Mouse (Mus musculus) splenic B cell, adult 2 months (primary cell): ENCODE data around the gene Tlr9.

ENCODE experiments used
- DNase-seq: peaks from one replicate; pipeline ENCODE4 v3.0.0-alpha.2; 2011; ENCODE audit warnings: low read depth, low spot score
- H3K27me3 ChIP-seq: 2 replicates; pipeline ENCODE4 v1.6.1; 2012; ENCODE audit warnings: mild to moderate bottlenecking, low read length, moderate library complexity, mixed read lengths; ENCODE audit not compliant: control insufficient read depth, poor library complexity, insufficient read depth, severe bottlenecking
- H3K36me3 ChIP-seq: 2 replicates; pipeline ENCODE4 v1.6.1; 2012; ENCODE audit warnings: mild to moderate bottlenecking, low read length, moderate library complexity, mixed read lengths; ENCODE audit not compliant: control insufficient read depth, poor library complexity, insufficient read depth, severe bottlenecking

The Tlr9 gene

GRCm38 (mm10) chr9:106197081-106197713 lies 25.2 kb upstream of the Tlr9 start:
- Histone ChIP-seq H3K36me3 (no peaks in the 10 kb centered on the region; the same call in none of the 2 replicates), H3K27me3 (no peaks in the 10 kb centered on the region)
- peak; percentile 74 for DNase-seq

DNA sequence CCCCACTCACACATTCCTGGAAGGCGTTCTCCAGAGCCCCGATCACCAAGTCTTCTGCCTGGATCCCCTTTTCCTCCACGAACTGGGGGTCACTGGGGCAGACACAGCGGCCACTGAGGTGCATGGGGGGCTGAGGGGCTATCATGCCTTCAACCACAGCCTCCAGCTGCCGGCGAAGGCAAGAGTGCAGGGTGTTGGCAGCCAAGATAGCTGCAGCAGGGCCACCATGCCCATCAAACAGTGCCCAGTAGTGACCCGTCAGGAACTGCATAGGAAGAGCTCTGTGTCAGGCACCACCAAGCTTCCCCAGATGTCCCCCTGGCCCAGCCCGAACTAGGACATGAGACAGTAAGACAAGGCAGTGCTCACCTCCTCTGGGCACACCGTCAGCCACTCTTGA lies 24.7 kb upstream of the Tlr9 start:
- Histone ChIP-seq H3K27me3 (no peaks in the 10 kb centered on the region), H3K36me3 (no peaks in the 10 kb centered on the region; the same call in none of the 2 replicates)
- DNase-seq = no peak

DNA sequence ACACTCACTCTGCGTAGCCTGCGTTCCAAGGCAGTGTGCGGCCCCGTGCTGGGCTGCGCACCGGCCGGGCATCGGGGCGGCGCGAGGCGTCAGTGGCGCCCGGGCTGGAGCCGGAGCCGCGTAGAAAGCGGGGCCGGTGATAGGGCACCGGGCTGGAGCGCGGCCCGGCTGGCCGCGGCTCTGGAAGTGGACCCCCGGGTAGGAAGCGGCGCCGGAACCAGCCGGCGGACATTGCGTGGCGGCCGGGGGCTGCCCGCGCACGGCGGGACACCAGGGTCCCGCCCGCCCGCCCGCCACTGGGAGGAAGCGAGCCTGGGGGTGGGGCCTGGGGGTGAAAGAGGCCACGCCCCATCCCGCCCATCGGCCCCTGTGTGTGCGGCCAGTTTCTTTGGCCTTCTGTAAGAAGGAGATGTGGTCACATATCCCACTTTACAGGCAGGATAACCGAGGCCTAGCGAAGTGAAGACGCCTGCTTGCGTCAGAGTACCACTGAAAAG lies 23.4 kb upstream of the Tlr9 start:
- DNase-seq = peak; percentile 77
- Histone ChIP-seq H3K27me3 (no peaks in the 10 kb centered on the region), H3K36me3 (no peaks in the 10 kb centered on the region; the same call in none of the 2 replicates)

DNA sequence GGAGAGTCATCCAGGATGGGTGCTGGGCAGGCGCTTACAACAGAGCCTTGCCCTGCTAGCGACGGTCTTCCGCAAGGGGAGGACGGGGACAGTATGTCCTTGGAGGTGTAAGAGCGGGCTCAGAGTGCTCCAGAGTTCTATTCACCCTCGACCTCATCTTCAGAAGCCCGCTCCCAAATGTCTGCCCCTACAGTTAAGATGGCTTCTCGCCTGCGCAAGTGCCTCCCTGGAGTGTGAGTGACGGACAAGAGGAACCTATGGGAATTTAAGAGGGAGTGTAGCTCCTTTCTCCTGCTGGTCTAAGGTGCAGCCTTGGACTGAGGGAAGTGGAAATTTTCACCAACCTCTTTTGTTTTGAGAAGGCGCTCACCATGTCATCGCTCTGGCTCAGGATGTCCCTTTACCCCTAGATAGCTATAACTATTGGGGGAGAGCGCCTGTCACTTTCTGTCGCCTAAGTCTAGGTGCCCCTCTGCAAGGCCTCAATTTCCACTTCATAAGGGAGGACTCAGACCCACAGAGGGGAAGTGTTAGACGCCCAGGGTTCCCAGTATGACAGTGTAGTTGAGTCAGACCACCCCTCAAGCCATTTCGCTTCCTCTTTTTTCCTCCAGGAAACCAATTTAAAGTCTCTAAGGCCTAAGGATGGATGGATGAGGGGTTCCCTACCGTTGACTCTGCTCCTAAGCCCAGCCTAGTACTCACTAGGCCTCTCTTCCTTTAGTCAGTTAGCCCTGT lies 22.7 kb upstream of the Tlr9 start, which contains the start of gene Ppm1m:
Ppm1m (minus strand) TSS at position 212 of the 738 bp plus-strand sequence.
- Histone ChIP-seq H3K27me3 (no peaks in the 10 kb centered on the region), H3K36me3 (no peaks in the 10 kb centered on the region; the same call in none of the 2 replicates)
- DNase-seq = peak; percentile 40

DNA sequence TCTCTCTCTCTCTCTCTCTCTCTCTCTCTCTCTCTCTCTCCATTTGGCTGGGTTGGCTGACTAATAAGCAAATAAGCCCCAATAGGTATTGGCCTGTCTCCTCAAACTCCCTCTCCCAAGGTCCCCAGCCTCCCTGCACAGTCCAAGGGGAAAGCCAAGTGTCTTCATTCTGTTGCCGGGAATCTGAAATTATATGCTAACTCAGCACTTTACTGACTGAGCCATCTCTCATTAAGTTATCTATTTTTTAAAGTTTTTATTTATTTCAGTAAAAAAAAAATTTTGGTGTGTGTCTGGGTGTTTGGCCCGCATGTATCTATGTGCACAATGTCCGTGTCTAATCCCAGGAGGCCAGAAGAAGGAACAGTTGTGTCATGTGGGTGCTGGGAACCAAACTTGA lies 20.5 kb upstream of the Tlr9 start:
- no peak for DNase-seq
- no peaks in the 10 kb centered on the region for H3K27me3 ChIP-seq
- no peaks in the 10 kb centered on the region; the same call in none of the 2 replicates for H3K36me3 ChIP-seq

DNA sequence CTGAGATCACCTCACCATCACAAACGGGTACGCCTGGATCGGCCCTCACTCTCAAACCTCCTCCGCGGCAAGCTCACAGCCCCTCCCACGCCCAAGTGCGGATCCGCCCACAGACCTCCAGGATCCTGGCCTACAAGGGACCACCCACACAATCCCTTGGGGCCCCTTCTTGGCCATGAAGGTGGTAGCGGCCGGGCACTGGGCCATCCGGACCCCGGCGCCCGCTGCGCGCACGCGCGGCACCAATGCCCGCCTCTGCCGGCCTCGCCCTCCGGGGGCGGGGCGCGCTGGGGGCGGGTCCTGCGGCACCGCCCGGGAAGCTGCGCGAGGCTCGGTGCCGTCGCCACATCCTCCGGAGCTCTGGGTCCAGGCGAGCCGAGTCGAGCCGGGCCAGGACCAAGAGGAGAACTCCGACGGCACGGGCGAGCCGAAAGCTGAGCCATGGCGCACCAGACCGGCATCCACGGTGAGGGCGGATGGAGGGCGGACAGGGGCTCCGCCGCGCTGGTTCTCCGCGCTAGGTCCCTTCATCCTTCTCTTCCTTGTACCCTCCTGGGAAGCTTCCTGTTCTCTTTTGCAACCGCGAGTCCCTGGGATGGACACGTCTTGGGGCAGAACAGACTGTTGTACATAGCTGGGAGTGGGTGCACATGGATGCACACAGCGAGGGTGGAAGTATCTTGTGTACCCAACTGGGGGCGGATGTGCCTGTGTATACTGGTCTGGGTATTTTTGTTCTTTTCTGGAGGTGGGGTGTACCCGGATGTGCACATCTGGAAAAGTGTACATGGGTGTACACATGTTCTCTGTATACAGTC lies 19.4 kb upstream of the Tlr9 start, which contains the start of gene Twf2:
Twf2 (plus strand) TSS at position 290 of the 818 bp plus-strand sequence.
- no peaks in the 10 kb centered on the region for H3K27me3 ChIP-seq
- H3K36me3 ChIP-seq = no peaks in the 10 kb centered on the region; the same call in none of the 2 replicates
- DNase-seq = peak; percentile 93

GRCm38 (mm10) chr9:106203990-106204851 lies 18.2 kb upstream of the Tlr9 start:
- Histone ChIP-seq H3K36me3 (peaks cover 3% of the 10 kb centered on the region), H3K27me3 (no peaks in the 10 kb centered on the region)
- peak; percentile 53 for DNase-seq

DNA sequence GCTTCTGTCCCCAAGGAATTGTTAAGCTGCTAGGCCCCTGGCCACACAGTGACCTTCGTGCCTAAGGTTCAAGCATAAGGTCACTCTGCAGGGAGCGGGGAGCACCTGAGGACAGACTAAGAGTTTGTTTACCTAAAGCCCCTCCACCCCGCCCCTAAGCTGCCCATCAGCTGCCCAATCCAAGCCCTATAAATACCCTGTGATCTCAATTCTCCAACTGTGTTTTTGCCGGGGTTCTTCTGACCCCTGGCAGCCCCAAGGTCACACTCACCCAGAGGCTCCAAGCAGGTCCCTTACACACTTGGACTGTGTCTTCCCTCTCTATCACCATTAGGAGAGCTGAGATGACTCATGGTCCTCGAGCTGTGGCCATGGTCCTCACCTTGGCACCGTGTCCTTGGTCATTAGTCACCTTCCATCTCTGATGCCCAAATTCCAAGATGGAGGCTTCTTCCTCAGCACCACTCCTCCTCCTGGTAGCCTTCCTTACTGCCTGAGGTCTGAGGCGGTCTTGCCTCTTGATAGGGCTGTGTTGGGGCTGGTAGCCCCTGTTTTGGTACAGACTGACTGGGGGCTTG lies 16.6 kb upstream of the Tlr9 start:
- Histone ChIP-seq H3K36me3 (peaks cover 3% of the 10 kb centered on the region), H3K27me3 (no peaks in the 10 kb centered on the region)
- no peak for DNase-seq

DNA sequence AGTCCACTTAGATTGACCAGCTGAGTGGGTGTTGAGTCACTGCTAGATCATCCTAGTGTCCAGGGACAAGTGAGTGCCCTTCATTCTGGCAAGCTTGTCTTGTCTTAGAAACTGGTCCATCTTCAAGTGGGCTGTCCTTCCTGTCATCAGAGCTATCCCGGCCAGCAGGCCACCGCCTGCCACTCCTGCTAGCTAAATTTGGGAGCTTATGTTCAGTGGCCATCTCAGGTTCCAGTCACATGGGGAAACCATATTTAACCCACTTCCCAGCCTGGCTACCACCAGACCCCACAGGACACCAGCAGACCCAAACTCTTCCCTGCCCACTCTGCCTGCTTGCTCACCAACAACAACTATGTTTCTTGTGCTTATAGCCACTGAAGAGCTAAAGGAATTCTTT lies 15.9 kb upstream of the Tlr9 start:
- H3K27me3 ChIP-seq = no peaks in the 10 kb centered on the region
- no peak for DNase-seq
- peaks cover 3% of the 10 kb centered on the region for H3K36me3 ChIP-seq

GRCm38 (mm10) chr9:106208181-106208580 lies 14.2 kb upstream of the Tlr9 start:
- no peak for DNase-seq
- Histone ChIP-seq H3K36me3 (peaks cover 8% of the 10 kb centered on the region), H3K27me3 (no peaks in the 10 kb centered on the region)

DNA sequence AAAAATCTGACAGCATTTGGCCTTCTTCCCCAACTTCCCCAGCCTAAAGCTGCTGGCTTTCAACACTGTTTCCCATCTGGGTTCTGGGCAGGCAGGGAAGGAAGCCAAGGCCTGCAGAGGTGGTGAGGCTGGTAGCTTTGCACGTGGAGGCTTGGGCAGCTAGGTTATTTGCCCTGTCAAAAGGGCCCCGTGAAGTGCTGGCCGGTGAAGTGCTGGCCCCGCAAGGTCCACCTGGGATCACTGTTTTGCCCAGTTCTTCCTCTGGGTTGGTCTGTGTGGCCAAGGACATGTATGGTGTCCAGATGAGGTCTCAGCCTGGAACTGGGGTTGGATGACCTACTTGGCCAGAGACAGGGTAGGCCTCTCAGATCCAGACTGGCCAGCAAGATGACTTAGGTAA lies 12.4 kb upstream of the Tlr9 start:
- no peak for DNase-seq
- H3K36me3 ChIP-seq = peaks cover 11% of the 10 kb centered on the region
- no peaks in the 10 kb centered on the region for H3K27me3 ChIP-seq

DNA sequence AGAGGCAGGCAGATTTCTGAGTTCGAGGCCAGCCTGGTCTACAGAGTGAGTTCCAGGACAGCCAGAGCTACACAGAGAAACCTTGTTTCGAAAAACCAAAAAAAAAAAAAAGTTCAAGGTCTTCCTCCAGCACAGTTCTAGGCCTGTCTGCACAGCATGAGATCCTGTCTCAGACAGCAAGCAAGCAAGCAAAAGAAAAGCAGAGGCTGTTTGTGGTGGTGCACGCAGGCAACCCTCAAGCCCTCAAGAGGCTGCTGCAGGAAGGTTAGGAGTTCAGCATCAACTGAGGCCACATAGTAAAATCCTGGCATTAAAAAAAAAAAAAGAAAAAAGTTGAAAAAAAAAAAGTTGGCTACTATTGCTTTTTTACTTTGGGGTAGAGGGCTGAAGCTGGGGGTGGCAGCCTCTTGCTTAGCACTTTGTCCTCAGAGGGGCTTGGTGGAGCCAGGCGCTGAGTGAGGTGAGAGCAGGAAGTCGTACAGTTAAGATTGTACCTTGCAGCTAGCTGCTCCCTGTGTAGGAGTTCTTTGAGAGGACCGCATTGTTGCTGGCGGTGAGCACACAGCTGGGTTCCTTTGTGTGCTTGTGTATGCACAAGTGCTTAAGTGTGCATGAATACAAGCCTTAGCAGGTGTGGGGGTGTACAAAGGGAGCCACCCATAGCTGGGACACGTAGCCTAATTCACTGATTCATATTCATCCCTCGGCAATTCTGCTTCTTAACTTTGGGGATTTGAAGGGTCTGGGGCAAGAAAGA lies 11.4 kb upstream of the Tlr9 start:
- no peaks in the 10 kb centered on the region for H3K27me3 ChIP-seq
- no peak for DNase-seq
- peaks cover 13% of the 10 kb centered on the region for H3K36me3 ChIP-seq
